20 mouse cellular contexts compared by ENCODE assay signal in genomic region chr19:29482637-29483036, GRCm38 (mm10). TPM values are rescaled to one million over a fixed set of nuclear protein-coding genes. Genes with fewer than 3 reads are reported as not detected.
DNase-seq lines count a peak whose midpoint lies in the region; ATAC-seq and TF ChIP-seq lines count a peak whose summit lies in the region.
"Had no signal": no experiment of that assay in that cellular context is flagged by ENCODE, and none has a peak within 500 bp of the region (broad histone marks: within the 10 kb centered on the region; RNA-seq: fewer than 3 reads in every experiment).

No protein-coding gene starts in this region.

- no peak for TF ChIP-seq CTCF in brain, embryonic 14.5 days (IDR thresholded peaks at IDR 0.05; ENCODE audit: borderline replicate concordance, extremely low read depth, insufficient read depth, insufficient read length)

- H3K27me3 ChIP-seq in liver, embryonic 12.5 days (replicated peaks): no peaks in the 10 kb centered on the region
- H3K27me3 ChIP-seq in limb, embryonic 10.5 days (ENCODE audit: low read depth, poor library complexity, severe bottlenecking): no peaks in the 10 kb centered on the region
- H3K27me3 ChIP-seq: embryonic facial prominence, embryonic 15.5 days; forebrain, embryonic 13.5 days; hindbrain, embryonic 13.5 days; intestine, embryonic 15.5 days had no signal

- no peak overlapping the region for H3K4me3 ChIP-seq in liver, embryonic 12.5 days
- H3K4me3 ChIP-seq in limb, embryonic 10.5 days: no peak overlapping the region
- H3K4me3 ChIP-seq: embryonic facial prominence, embryonic 15.5 days; forebrain, embryonic 13.5 days; heart, embryonic 10.5 days; hindbrain, embryonic 13.5 days; intestine, embryonic 15.5 days had no signal

- peaks cover 37% of the 10 kb centered on the region for H3K4me1 ChIP-seq in liver, embryonic 12.5 days
- H3K4me1 ChIP-seq in limb, embryonic 10.5 days: no peaks in the 10 kb centered on the region
- H3K4me1 ChIP-seq: forebrain, embryonic 13.5 days; intestine, embryonic 15.5 days had no signal

- no peaks in the 10 kb centered on the region for H3K9me3 ChIP-seq in liver, embryonic 12.5 days (replicated peaks)
- no peaks in the 10 kb centered on the region for H3K9me3 ChIP-seq in limb, embryonic 10.5 days (replicated peaks)
- H3K9me3 ChIP-seq: embryonic facial prominence, embryonic 15.5 days; forebrain, embryonic 13.5 days; heart, embryonic 10.5 days; hindbrain, embryonic 13.5 days; intestine, embryonic 15.5 days had no signal

- no peak overlapping the region for H3K9ac ChIP-seq in liver, embryonic 12.5 days
- H3K9ac ChIP-seq: embryonic facial prominence, embryonic 15.5 days; forebrain, embryonic 13.5 days; hindbrain, embryonic 13.5 days; intestine, embryonic 15.5 days had no signal

- peak; percentile 32; the same call in 1 of the 2 replicates for ATAC-seq in liver, embryonic 12.5 days
- ATAC-seq: forebrain, embryonic 13.5 days had no signal

- peak overlapping the region; percentile 2; the same call in 1 of the 2 replicates for H3K4me2 ChIP-seq in liver, embryonic 12.5 days
- H3K4me2 ChIP-seq: embryonic facial prominence, embryonic 15.5 days; forebrain, embryonic 13.5 days; hindbrain, embryonic 13.5 days; intestine, embryonic 15.5 days had no signal

- no peaks in the 10 kb centered on the region for H3K36me3 ChIP-seq in liver, embryonic 12.5 days
- H3K36me3 ChIP-seq in limb, embryonic 10.5 days: no peaks in the 10 kb centered on the region
- H3K36me3 ChIP-seq: embryonic facial prominence, embryonic 15.5 days; heart, embryonic 10.5 days; hindbrain, embryonic 13.5 days; intestine, embryonic 15.5 days had no signal

- no peak overlapping the region for H3K27ac ChIP-seq in liver, embryonic 12.5 days
- H3K27ac ChIP-seq in limb, embryonic 10.5 days: no peak overlapping the region
- H3K27ac ChIP-seq: embryonic facial prominence, embryonic 15.5 days; forebrain, embryonic 13.5 days; heart, embryonic 10.5 days; hindbrain, embryonic 13.5 days; intestine, embryonic 15.5 days had no signal

- WGBS in liver, embryonic 12.5 days (ENCODE audit: insufficient replicate concordance): 29% methylated on average over 3 of the region's 3 CpGs
- 81% methylated on average over 3 of the region's 3 CpGs for WGBS in limb, embryonic 10.5 days

- no peak for DNase-seq in liver
- peak; percentile 50 for DNase-seq in retina, postnatal 1 day
- no peak for DNase-seq in retina, embryonic 14.5 days (ENCODE audit: low spot score)
- DNase-seq in brain, embryonic 14.5 days (ENCODE audit: low read depth): peak; percentile 25
- DNase-seq in limb, embryonic 10.5 days (ENCODE audit: low spot score): no peak
- no peak for DNase-seq in natural killer cell, adult 2 months (ENCODE audit: low spot score in 2 of 2)
- DNase-seq: adrenal gland, postnatal 14 days; cerebellum, adult 11 months; cerebellum, adult 8-10 months; cerebellum, postnatal 14 days; embryo, embryonic 11 days; heart, adult 18-20 months; heart, postnatal 10 days; heart, postnatal 4 days had no signal

- no peak for TF ChIP-seq POLR2A in brain, embryonic 14.5 days (IDR thresholded peaks at IDR 0.05; ENCODE audit: borderline replicate concordance, extremely low read depth, insufficient read depth, insufficient read length, poor library complexity, severe bottlenecking)

RNA-seq across cellular contexts. Expression of gene Ric1, which starts 39.4 kb away (rescaled TPM):
- polyA plus RNA-seq in liver, embryonic 12.5 days (2016; fragmentation: Nextera tagmentation; extraction: Ambion mirVana): 4.9 and 5.8 TPM in 2 replicates
- 19.6 and 28.4 TPM in 2 replicates for polyA plus RNA-seq in brain, embryonic 14.5 days (2012; rRNA removed)
- polyA plus RNA-seq in limb, embryonic 10.5 days (2016; fragmentation: Nextera tagmentation; extraction: Ambion mirVana): 15.5 and 19.5 TPM in 2 replicates

Comparison
In these comparisons a context has a peak if more than half of its experiments do, and no peak if none do; other contexts are left out.
1. DNase-seq: peak in retina, postnatal 1 day (single experiment) and brain, embryonic 14.5 days (single experiment); none in liver (single experiment), retina, embryonic 14.5 days (single experiment), limb, embryonic 10.5 days (single experiment) and natural killer cell, adult 2 months (0 of 2).